8 mouse cellular contexts compared by ENCODE assay signal in genomic region chr2:167240008-167240964, GRCm38 (mm10). TPM values are rescaled to one million over a fixed set of nuclear protein-coding genes. Genes with fewer than 3 reads are reported as not detected.
DNase-seq lines count a peak whose midpoint lies in the region; ATAC-seq and TF ChIP-seq lines count a peak whose summit lies in the region.

Ptgis (minus strand) TSS chr2:167240604.

- no peak; the same call in 1 of the 2 replicates for TF ChIP-seq CTCF in lung, embryonic 14.5 days (IDR thresholded peaks at IDR 0.05; ENCODE audit: low read depth)
- no peak for TF ChIP-seq CTCF in liver, embryonic 14.5 days (IDR thresholded peaks at IDR 0.05; ENCODE audit: low read depth)

- H3K4me1 ChIP-seq in lung, embryonic 14.5 days (ENCODE audit: insufficient read depth): no peaks in the 10 kb centered on the region; the same call in 1 of the 2 replicates
- peaks cover 20% of the 10 kb centered on the region for H3K4me1 ChIP-seq in embryonic facial prominence, embryonic 15.5 days
- H3K4me1 ChIP-seq in liver, embryonic 14.5 days (replicated peaks; ENCODE audit: control insufficient read depth in 2 of 2, insufficient read depth in 2 of 2, low read length in 1 of 2): no peaks in the 10 kb centered on the region

- H3K36me3 ChIP-seq in lung, embryonic 14.5 days (ENCODE audit: insufficient read depth): no peaks in the 10 kb centered on the region
- H3K36me3 ChIP-seq in embryonic facial prominence, embryonic 15.5 days: no peaks in the 10 kb centered on the region
- H3K36me3 ChIP-seq in liver, embryonic 14.5 days (replicated peaks; ENCODE audit: control insufficient read depth, insufficient read depth, low read depth): no peaks in the 10 kb centered on the region

- H3K9me3 ChIP-seq in lung, embryonic 14.5 days (ENCODE audit: low read depth, low read length): no peaks in the 10 kb centered on the region
- no peaks in the 10 kb centered on the region for H3K9me3 ChIP-seq in embryonic facial prominence, embryonic 15.5 days (replicated peaks)
- no peaks in the 10 kb centered on the region; the same call in 1 of the 2 replicates for H3K9me3 ChIP-seq in liver, embryonic 14.5 days (ENCODE audit: control insufficient read depth, low read length)

- peak within 1 kb of the TSS; percentile 47; the same call in 1 of the 2 replicates for H3K27ac ChIP-seq in lung, embryonic 14.5 days (ENCODE audit: low read depth)
- peak within 1 kb of the TSS; percentile 55; the same call in 1 of the 2 replicates for H3K27ac ChIP-seq in embryonic facial prominence, embryonic 15.5 days (replicated peaks)
- H3K27ac ChIP-seq in liver, embryonic 14.5 days: no peak within 1 kb of the TSS

- ATAC-seq in lung, embryonic 14.5 days (ENCODE audit: insufficient read depth): peak; percentile 84
- peak; percentile 72 for ATAC-seq in embryonic facial prominence, embryonic 15.5 days (ENCODE audit: insufficient number of reproducible peaks, low FRiP score, low TSS enrichment, low read depth)
- ATAC-seq in liver, embryonic 14.5 days (ENCODE audit: insufficient read depth): no peak

- no peaks in the 10 kb centered on the region for H3K27me3 ChIP-seq in lung, embryonic 14.5 days (ENCODE audit: insufficient read depth, low read length)
- H3K27me3 ChIP-seq in embryonic facial prominence, embryonic 15.5 days: peaks cover 45% of the 10 kb centered on the region
- peaks cover 19% of the 10 kb centered on the region for H3K27me3 ChIP-seq in liver, embryonic 14.5 days (ENCODE audit: control insufficient read depth, insufficient read depth, low read length)

- peak within 1 kb of the TSS; percentile 56 for H3K4me3 ChIP-seq in lung, embryonic 14.5 days (ENCODE audit: low read depth, low read length)
- H3K4me3 ChIP-seq in embryonic facial prominence, embryonic 15.5 days (replicated peaks): peak within 1 kb of the TSS; percentile 47
- peak within 1 kb of the TSS; percentile 7 to 23; a peak in 3 of 4 replicates for H3K4me3 ChIP-seq in liver, embryonic 14.5 days (ENCODE audit: insufficient read depth in 1 of 2, low read depth in 2 of 2, low read length in 2 of 2)

- H3K9ac ChIP-seq in lung, embryonic 14.5 days: peak within 1 kb of the TSS; percentile 57
- H3K9ac ChIP-seq in embryonic facial prominence, embryonic 15.5 days: peak within 1 kb of the TSS; percentile 43
- no peak within 1 kb of the TSS for H3K9ac ChIP-seq in liver, embryonic 14.5 days (replicated peaks)

- peak; percentile 58 for DNase-seq in lung, embryonic 14.5 days
- no peak for DNase-seq in lung, postnatal 25 days (ENCODE audit: low spot score)
- DNase-seq in heart, postnatal 25 days (ENCODE audit: low spot score): peak; percentile 56
- no peak for DNase-seq in liver, embryonic 14.5 days (ENCODE audit: low read depth in 3 of 3, low spot score in 3 of 3)
- peak; percentile 60 for DNase-seq in retina, embryonic 14.5 days (ENCODE audit: low spot score)
- DNase-seq in cerebellum, postnatal 14 days: no peak
- no peak for DNase-seq in frontal cortex, postnatal 10 days (ENCODE audit: low spot score in 2 of 2)

- 2% methylated on average over 45 of the region's 45 CpGs for WGBS in lung, embryonic 14.5 days
- WGBS in embryonic facial prominence, embryonic 15.5 days: 2% methylated on average over 45 of the region's 45 CpGs
- 3% methylated on average over 45 of the region's 45 CpGs for WGBS in liver, embryonic 14.5 days (ENCODE audit: insufficient replicate concordance)

- intact Hi-C loops in heart, postnatal 25 days (cut with DNase I): no loop called here

- H3K4me2 ChIP-seq in lung, embryonic 14.5 days: peak within 1 kb of the TSS; percentile 96
- H3K4me2 ChIP-seq in embryonic facial prominence, embryonic 15.5 days (replicated peaks): peak within 1 kb of the TSS; percentile 65
- H3K4me2 ChIP-seq in liver, embryonic 14.5 days (ENCODE audit: low read depth): peak within 1 kb of the TSS; percentile 27

- no peak for TF ChIP-seq EP300 in liver, embryonic 14.5 days (IDR thresholded peaks at IDR 0.05; ENCODE audit: low read depth)

RNA-seq across cellular contexts. Expression of gene Ptgis, which starts in this region (rescaled TPM):
- polyA plus RNA-seq in lung, embryonic 14.5 days (2014; fragmentation: Nextera tagmentation; extraction: Ambion mirVana): 16.0 and 18.6 TPM in 2 replicates
- polyA plus RNA-seq in embryonic facial prominence, embryonic 15.5 days (2015; fragmentation: Nextera tagmentation; extraction: Ambion mirVana): 33.1 and 33.3 TPM in 2 replicates
- 10 to 100 TPM; 18.8 to 24.6 TPM for total RNA-seq in heart, postnatal 25 days (2021)
- polyA plus RNA-seq in liver, embryonic 14.5 days (2012; rRNA removed): 0.36 and 0.39 TPM in 2 replicates
- polyA plus RNA-seq in liver, embryonic 14.5 days (2014; fragmentation: Nextera tagmentation; extraction: Ambion mirVana): 0.33 and 0.46 TPM in 2 replicates

Comparison
In these comparisons a context has a peak if more than half of its experiments do, and no peak if none do; other contexts are left out.
1. RNA of gene Ptgis (polyA plus RNA-seq): 33.1 to 33.3 TPM in embryonic facial prominence, embryonic 15.5 days and 16.0 to 18.6 TPM in lung, embryonic 14.5 days; 0.33 to 0.46 TPM in liver, embryonic 14.5 days; every median in the first group is over 10 times any median in the second.
2. DNase-seq: peak in lung, embryonic 14.5 days (single experiment), heart, postnatal 25 days (single experiment) and retina, embryonic 14.5 days (single experiment); none in lung, postnatal 25 days (single experiment), liver, embryonic 14.5 days (0 of 3), cerebellum, postnatal 14 days (0 of 2) and frontal cortex, postnatal 10 days (0 of 2).
3. H3K4me2 ChIP-seq: peak in every context shown above with its lines; median percentile 96 in lung, embryonic 14.5 days; 65 in embryonic facial prominence, embryonic 15.5 days; 27 in liver, embryonic 14.5 days.
4. Peak in every context shown above with its lines, with median percentiles within 50 percentile points of each other: H3K4me3 ChIP-seq.